In the genomic region with DNA sequence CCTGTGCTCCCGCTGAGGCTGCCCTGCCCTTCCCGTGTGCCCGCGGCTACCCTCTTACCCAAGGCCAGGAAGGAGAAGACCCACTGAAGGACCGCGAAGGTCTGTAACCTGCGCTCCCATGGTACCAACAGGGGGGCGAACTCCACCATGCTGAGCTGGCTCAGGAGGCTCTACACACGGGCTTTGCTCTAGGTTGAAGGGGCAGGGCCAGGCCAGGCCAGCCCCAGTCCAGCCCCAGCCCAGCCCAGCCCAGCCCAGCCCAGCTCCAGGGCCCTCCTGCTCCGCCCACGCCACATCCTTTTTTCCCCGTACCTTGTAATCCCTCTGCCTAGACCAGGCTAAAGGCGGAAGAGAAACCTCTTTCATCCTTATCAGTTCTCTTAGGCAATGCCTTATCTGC, we compare ENCODE assay signal across 10 mouse cellular contexts. TPM values are rescaled to one million over a fixed set of nuclear protein-coding genes. Genes with fewer than 3 reads are reported as not detected.
A peak's percentile ranks its signal among the peaks of the same experiment; 100 is the strongest.
DNase-seq lines count a peak whose midpoint lies in the region; ATAC-seq and TF ChIP-seq lines count a peak whose summit lies in the region.
"Had no signal": no experiment of that assay in that cellular context is flagged by ENCODE, and none has a peak within 500 bp of the region (broad histone marks: within the 10 kb centered on the region; RNA-seq: fewer than 3 reads in every experiment).

A gene (minus strand): TSS at position 203 of the 400 bp plus-strand sequence.

- no peak within 1 kb of the TSS for H3K27ac ChIP-seq in forebrain, postnatal 0 days (ENCODE audit: low read depth, low read length)
- H3K27ac ChIP-seq in forebrain, embryonic 15.5 days (replicated peaks), result no peak within 1 kb of the TSS
- H3K27ac ChIP-seq in midbrain, embryonic 14.5 days (replicated peaks; ENCODE audit: low read depth, low read length), result no peak within 1 kb of the TSS
- H3K27ac ChIP-seq: left cerebral cortex, adult 2 months had no signal

- WGBS in forebrain, postnatal 0 days, result 15% methylated on average over 13 of the region's 13 CpGs
- 11% methylated on average over 13 of the region's 13 CpGs for WGBS in forebrain, embryonic 15.5 days
- 8% methylated on average over 13 of the region's 13 CpGs for WGBS in midbrain, embryonic 14.5 days

- no peak within 1 kb of the TSS for H3K9ac ChIP-seq in forebrain, postnatal 0 days
- H3K9ac ChIP-seq in forebrain, embryonic 15.5 days (replicated peaks), result no peak within 1 kb of the TSS
- H3K9ac ChIP-seq in midbrain, embryonic 14.5 days (replicated peaks; ENCODE audit: low read length), result no peak within 1 kb of the TSS

- H3K9me3 ChIP-seq in forebrain, postnatal 0 days (ENCODE audit: low read length), result no peaks in the 10 kb centered on the region
- H3K9me3 ChIP-seq in forebrain, embryonic 15.5 days, result no peaks in the 10 kb centered on the region
- H3K9me3 ChIP-seq in midbrain, embryonic 14.5 days (ENCODE audit: control insufficient read depth, low read length), result no peaks in the 10 kb centered on the region

- no peaks in the 10 kb centered on the region for H3K36me3 ChIP-seq in forebrain, postnatal 0 days (ENCODE audit: insufficient read depth)
- H3K36me3 ChIP-seq in forebrain, embryonic 15.5 days, result no peaks in the 10 kb centered on the region
- no peaks in the 10 kb centered on the region for H3K36me3 ChIP-seq in midbrain, embryonic 14.5 days (ENCODE audit: control insufficient read depth, insufficient read depth, low read length)

- H3K4me2 ChIP-seq in forebrain, postnatal 0 days (ENCODE audit: low read depth), result peak within 1 kb of the TSS; percentile 8; the same call in 1 of the 2 replicates
- no peak within 1 kb of the TSS for H3K4me2 ChIP-seq in forebrain, embryonic 15.5 days (replicated peaks)
- H3K4me2 ChIP-seq in midbrain, embryonic 14.5 days (ENCODE audit: low read length), result peak within 1 kb of the TSS; percentile 19; the same call in 1 of the 2 replicates

- H3K4me1 ChIP-seq in forebrain, postnatal 0 days (ENCODE audit: insufficient read depth), result no peaks in the 10 kb centered on the region
- H3K4me1 ChIP-seq in forebrain, embryonic 15.5 days, result no peaks in the 10 kb centered on the region
- peaks cover 7% of the 10 kb centered on the region; the same call in 1 of the 2 replicates for H3K4me1 ChIP-seq in midbrain, embryonic 14.5 days (ENCODE audit: control insufficient read depth, insufficient read depth, low read length)

- no peak for TF ChIP-seq CTCF in forebrain, postnatal 0 days (IDR thresholded peaks at IDR 0.05; ENCODE audit: low read depth)

- H3K4me3 ChIP-seq in forebrain, postnatal 0 days (ENCODE audit: low read depth, low read length), result no peak within 1 kb of the TSS
- no peak within 1 kb of the TSS for H3K4me3 ChIP-seq in forebrain, embryonic 15.5 days
- no peak within 1 kb of the TSS for H3K4me3 ChIP-seq in midbrain, embryonic 14.5 days (replicated peaks; ENCODE audit: low read depth, low read length)
- H3K4me3 ChIP-seq: left cerebral cortex, adult 2 months had no signal

- no peak for DNase-seq in forebrain, postnatal 0 days
- DNase-seq in kidney, postnatal 10 days, result peak; percentile 56
- DNase-seq in midbrain, embryonic 14.5 days, result no peak
- DNase-seq in layer of hippocampus, postnatal 10 days (ENCODE audit: low spot score in 2 of 2), result no peak
- no peak for DNase-seq in layer of hippocampus, adult 8-10 months (ENCODE audit: low spot score in 2 of 2)
- no peak for DNase-seq in cerebellum, adult 18-20 months
- DNase-seq: thymus, postnatal 14 days had no signal

- ATAC-seq in forebrain, postnatal 0 days, result no peak
- ATAC-seq in forebrain, embryonic 15.5 days (replicated peaks), result no peak
- ATAC-seq in common myeloid progenitor, adult 5-6 weeks (replicated peaks; ENCODE audit: low read depth, poor library complexity, severe bottlenecking), result peak; percentile 76
- no peak for ATAC-seq in midbrain, embryonic 14.5 days (ENCODE audit: low FRiP score, low TSS enrichment)

- peaks cover 7% of the 10 kb centered on the region; the same call in 1 of the 2 replicates for H3K27me3 ChIP-seq in forebrain, postnatal 0 days (ENCODE audit: insufficient read depth, low read length)
- no peaks in the 10 kb centered on the region for H3K27me3 ChIP-seq in forebrain, embryonic 15.5 days
- H3K27me3 ChIP-seq in midbrain, embryonic 14.5 days (ENCODE audit: control insufficient read depth, insufficient read depth, low read length), result no peaks in the 10 kb centered on the region

RNA-seq across cellular contexts. Expression of the gene that starts here (rescaled TPM):
- total RNA-seq in forebrain, postnatal 0 days (2014; rRNA removed), result 0.24 and 0.31 TPM in 2 replicates
- polyA plus RNA-seq in forebrain, postnatal 0 days (2015; fragmentation: Nextera tagmentation; extraction: Ambion mirVana), result 0.18 and 0.23 TPM in 2 replicates
- polyA plus RNA-seq in forebrain, embryonic 15.5 days (2015; fragmentation: Nextera tagmentation; extraction: Ambion mirVana), result 1.2 and 1.7 TPM in 2 replicates
- 0.46 TPM in 1 of 2 replicates, not detected in the other for total RNA-seq in common myeloid progenitor, adult 5-6 weeks (2017)
- polyA plus RNA-seq in midbrain, embryonic 14.5 days (2014; fragmentation: Nextera tagmentation; extraction: Ambion mirVana), result 1.4 and 2.1 TPM in 2 replicates
- total RNA-seq in layer of hippocampus, postnatal 10 days (2021), result not detected
- not detected for total RNA-seq in layer of hippocampus, adult 8-10 months (2022)
- total RNA-seq: left cerebral cortex, adult 2 months had no signal

Comparison
In these comparisons a context has a peak if more than half of its experiments do, and no peak if none do; other contexts are left out.
1. Peak in ATAC-seq in common myeloid progenitor, adult 5-6 weeks; RNA of the gene not detected or under 1 TPM.